Mouse (Mus musculus): ENCODE results near the gene Cd177.

DNA sequence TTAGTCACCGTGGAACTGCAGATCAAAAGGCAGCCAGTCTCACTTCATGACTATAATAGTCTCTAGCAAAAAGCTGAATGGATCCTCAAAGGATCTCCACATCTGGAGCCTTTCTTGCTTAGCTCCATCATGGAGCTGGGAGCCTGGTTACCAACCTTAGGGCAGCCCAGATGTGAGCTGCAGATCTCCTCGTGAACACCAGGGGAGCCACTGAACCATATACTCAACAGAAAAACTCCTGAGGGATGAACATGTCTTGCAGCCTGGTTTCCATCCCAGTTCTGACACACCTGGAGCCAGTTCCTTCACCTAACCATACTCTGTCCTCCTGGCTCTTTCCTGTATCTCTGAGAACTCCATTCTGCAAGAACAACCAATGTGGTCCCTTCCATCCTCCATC is 16.0 kb upstream of the Cd177 start:
- peak; percentile 22 for TF ChIP-seq CTCF (IDR thresholded peaks at IDR 0.05; ENCODE audit: low read depth)
- TF ChIP-seq EP300 (IDR thresholded peaks at IDR 0.05; ENCODE audit: low read depth): no peak

Data from liver, embryonic 14.5 days (tissue).